Mouse (Mus musculus): Measurements from ENCODE around the gene Sgms2.

Sgms2 gene

GRCm38 (mm10) chr3:131491361-131491925 lies at the start of gene Sgms2:
Sgms2 (minus strand) TSS chr3:131491411.
- no peak for DNase-seq

DNA sequence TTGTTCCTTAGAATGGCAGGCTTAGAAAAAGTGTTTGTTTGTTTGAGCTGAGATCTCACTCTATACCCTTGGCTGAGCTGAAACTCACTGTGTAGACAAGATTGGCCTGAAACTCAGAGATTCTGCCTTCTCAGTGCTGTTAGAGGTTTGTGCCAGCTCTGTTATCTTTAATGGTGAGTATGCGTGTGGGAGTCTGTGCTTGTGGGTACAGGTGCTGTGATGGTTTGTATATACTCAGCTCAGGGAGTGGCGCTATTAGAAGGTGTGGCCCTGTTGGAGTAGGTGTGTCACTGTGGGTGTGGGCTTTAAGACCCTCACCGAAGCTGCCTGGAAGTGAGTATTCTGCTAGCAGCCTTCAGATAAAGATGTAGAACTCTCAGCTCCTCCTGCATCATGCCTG lies 34.0 kb upstream of the Sgms2 start:
- no peak for DNase-seq

- DNase-seq, result no peak
Observed at GRCm38 (mm10) chr3:131524779-131525178, 33.6 kb upstream of the Sgms2 start.

- no peak for DNase-seq
Observed at GRCm38 (mm10) chr3:131524210-131524609, 33.0 kb upstream of the Sgms2 start.

DNA sequence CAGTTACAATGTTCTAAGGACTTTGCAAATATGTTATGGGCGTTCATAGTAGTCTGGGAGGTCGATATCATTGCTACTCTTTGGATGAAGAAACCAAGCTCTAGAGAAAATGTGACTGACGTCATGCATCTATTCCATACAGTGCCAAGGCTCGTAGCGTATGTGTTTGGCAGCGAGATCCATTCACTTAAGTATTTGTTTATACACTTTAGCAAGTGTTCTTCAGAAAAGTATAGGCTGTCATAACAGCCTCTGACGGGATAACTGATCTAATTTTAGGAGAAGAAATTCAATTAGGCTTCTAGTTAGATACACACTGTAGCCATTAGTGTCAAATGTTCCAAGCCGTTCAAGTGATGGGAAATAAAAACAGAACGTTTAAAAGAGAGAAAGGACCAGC lies 32.5 kb upstream of the Sgms2 start:
- no peak for DNase-seq

DNA sequence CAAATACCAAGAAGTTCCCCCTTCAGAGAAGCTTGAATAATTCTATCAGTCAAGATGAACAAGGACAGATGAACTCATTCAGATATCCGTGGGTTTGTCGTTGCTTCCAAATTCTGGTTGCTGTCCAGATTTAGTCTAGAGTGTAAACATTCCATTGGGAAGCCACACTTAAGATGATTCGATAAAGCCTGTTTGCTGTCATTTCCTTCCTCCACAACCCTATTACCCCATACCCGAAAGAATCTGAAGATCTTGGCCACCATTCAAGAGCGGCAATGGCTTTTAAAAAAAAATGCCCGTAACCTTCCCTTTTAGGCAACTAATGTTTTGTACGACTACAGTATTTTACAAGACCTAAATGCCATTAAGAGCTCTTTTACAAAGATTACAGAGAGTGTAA lies 31.0 kb upstream of the Sgms2 start:
- no peak for DNase-seq

- no peak for DNase-seq
Observed at GRCm38 (mm10) chr3:131521206-131521605, 30.0 kb upstream of the Sgms2 start.

DNA sequence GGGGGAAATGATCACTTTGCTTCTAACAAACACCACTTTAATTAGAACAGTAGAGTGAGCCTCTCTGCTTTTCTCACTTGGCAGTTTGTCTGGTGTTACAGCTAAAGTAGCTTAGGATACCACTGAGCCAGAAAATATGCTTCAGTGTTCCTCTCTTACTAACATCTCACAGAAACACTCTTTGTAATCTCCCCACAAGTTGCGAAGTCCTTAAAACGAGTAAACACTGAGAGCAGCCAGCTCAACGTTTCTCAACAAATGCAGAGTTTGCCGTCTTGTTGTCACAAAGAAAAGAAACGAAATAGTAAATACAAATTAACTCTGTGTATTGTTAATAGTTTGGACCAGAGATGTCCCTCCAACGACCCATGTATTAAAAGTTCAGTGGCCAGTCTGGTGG lies 26.5 kb upstream of the Sgms2 start:
- no peak for DNase-seq

DNA sequence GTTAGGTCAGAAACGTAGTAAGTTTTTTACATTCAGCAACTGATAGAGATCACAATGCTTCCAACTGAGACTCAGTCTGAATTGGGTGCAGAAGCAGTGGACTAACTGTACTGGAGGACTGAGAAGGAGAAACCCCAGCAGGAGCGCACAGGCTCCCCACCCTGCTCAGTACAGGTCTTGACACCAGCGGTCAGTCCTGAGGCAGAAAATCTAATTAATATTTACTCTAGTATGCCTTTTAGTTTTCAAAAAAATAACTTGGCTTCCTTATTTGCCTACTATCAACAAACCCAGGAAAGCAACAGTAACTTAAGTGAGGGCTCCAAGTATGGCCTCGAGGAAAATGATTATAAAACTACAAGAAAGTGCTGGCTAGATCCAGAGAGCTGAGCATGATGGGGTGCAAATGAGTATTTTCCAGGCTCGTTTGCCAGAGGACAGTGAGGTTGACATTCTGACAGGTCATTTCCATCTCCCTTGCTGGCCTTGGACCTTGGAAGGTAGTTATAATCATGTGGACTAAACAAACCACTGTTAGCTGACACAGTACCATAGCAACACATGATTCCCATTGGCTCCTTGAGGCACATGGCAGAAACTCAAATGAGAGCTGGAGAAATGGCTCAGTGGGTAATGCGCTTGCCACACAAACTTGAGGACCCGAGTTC lies 25.3 kb upstream of the Sgms2 start:
- no peak for DNase-seq

GRCm38 (mm10) chr3:131511616-131512015 lies 20.4 kb upstream of the Sgms2 start:
- no peak for DNase-seq

GRCm38 (mm10) chr3:131508024-131508423 lies 16.8 kb upstream of the Sgms2 start:
- DNase-seq, result no peak

GRCm38 (mm10) chr3:131504595-131505223 lies 13.5 kb upstream of the Sgms2 start:
- DNase-seq, result no peak

DNA sequence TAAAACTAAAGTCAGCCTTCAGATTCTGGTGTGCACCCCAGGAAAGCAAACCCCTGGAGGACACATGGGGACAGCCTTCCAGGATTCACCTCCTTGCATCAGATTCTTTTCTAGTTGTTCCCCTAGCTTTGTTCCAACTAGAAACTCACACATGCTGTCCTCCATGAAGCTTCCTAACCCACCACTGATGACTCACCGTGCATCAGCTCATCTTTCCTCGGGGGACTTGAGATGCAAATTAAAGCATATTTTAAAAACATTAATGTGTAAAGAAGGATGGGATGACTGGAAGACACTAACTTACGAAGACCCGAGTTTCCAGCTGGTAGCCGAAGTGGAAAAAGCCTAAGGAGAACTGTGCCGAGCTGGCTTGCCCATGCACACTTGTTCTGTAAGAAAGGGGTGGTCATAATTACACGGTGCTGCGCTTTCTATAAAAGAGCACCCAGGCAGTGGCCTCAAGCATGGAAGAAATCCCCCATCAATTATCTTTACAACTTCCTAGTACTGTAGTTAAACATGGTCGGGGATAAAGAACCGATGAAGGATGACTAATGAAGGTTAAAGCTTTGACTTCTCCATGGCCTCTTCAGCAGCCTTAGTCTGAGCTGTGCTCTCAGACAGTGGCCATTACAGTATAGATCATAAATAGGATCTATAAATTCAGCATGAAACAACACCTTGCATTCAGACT lies 10.6 kb upstream of the Sgms2 start:
- no peak for DNase-seq

- no peak for DNase-seq
Observed at GRCm38 (mm10) chr3:131499651-131500050, 8.4 kb upstream of the Sgms2 start.

DNA sequence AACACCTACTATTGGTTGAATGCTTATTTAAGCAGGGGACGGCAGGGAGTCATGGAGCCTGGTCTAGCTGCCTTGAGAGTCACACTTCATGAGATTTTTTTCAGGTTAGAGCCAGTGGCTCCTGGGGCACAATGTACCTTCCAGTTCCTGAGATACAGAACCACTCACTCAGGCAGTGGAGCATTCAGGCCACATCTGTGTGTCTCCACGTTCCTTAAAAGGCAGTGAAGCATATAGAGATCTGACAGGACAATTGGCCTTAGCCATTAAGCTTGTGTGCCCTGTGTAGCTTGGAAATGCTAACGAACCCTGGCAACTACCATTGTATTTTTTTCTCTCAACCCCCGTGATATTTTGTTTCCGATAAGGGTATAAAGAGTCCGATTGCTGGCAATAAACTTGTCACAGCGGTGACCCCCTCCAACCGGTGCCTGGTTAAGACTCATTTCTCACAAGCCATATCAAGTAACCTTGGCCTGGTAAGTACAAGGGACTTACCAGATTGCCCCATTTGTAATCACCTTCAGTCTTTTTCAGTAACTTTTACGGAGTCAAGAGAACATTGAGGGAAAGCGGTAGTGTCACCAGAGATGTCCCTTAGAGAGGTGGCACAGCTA lies 5.4 kb upstream of the Sgms2 start:
- DNase-seq, result no peak

GRCm38 (mm10) chr3:131495076-131495475 lies 3.9 kb upstream of the Sgms2 start:
- DNase-seq, result no peak

DNA sequence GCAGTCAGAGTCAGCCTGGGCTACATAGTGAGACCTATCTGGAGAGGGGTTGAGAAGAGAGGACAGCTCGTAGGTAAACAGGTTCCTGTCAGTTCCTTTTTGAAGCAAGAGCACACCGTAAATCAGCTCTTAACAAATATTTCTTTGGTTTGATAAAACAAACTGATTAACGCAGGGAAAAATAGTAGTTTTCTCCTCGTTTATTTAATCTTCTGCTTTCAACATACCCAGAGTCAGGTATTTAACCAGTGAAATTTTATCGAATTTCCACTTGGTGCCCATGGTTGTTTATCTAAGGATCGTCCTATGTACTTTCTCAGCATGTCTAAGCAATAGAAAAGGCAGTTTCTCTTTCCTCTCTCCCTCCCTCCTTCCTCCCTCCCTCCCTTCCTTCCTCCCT lies 2.0 kb upstream of the Sgms2 start:
- no peak for DNase-seq

DNA sequence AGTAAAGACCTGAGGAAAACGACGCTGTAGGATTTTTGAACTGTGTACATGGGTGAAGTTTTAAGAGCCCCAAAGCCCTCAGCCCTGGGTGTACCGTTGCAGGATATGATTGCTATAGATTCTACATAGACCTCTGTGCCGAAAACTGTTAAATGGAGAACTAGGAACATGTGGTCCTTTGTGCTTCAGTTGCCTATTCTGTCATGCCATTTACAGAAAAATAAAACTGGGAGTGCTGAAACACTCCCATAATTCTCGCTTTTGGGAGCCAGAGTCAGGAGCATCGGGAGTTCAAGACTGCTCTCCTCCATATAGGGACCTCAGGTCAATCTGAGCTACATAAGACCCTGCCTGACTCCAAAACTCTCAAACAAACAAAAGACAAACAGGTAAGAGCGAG lies 769 bp upstream of the Sgms2 start:
- no peak for DNase-seq

DNA sequence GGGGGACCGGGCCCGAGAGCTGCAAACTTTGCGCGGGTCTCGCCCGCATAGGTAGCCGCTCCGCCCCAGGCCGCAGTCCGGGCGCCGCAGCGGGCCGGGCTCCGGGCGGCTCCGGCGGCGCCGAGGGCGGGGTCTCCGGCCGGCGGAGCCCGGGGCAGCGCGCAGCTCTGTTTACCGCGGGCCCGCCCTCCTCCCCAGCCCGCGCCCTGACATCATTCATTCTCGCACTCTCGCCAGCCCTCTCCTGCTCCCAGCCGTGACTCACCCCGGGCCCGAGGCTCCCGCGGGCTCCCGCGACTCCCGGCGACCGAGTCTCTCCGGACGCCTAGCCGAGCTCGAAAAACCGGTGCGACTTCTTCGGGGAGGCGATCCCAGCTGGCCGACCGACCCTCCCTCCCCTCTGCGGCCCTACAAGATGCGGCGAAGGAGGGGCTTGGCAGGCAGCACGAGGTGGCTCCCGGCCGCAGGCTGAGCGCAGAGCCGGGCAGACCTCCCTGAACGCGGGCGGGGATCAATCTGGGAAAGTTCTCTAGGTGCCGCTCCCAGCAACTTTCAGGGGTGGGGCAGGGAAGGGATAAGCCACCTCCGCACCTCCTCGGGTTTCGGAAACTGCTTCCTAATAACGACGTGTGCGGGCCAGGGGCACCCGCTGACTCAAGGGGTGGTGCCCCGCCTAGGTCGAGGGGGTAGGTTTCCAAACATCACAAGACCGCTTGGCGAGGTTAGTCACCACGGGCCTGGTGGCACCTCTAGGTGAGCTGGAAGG lies 885 bp downstream of the Sgms2 start:
- peak; percentile 76 for DNase-seq

- peak; percentile 73 for DNase-seq
Observed at GRCm38 (mm10) chr3:131489657-131490142, 1.5 kb downstream of the Sgms2 start.

GRCm38 (mm10) chr3:131488969-131489368 lies 2.2 kb downstream of the Sgms2 start:
- DNase-seq, result no peak

GRCm38 (mm10) chr3:131488403-131488802 lies 2.8 kb downstream of the Sgms2 start:
- no peak for DNase-seq

DNA sequence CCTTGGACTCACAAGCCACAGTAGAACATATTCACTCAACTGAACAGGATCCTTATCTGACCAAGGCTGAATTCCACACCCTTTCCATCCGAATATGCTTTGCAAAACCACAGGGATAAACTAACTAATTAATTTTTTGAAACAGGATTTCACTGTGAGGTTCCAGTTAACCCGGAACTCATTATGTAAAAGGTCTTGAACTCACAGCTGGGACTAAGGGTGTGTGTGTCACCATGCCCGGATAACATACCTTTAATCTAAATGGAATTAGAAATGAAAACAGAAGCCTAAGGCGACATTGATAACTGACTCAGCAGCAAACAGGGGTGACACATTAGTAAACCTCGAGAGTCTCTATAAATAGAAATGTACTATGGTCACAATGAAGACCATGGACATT lies 5.8 kb downstream of the Sgms2 start:
- no peak for DNase-seq
